Mouse (Mus musculus) layer of hippocampus, postnatal 14 days (tissue): ENCODE data around the gene Leng8. TPM values are rescaled to one million over a fixed set of nuclear protein-coding genes. Genes with fewer than 3 reads are reported as not detected.

ENCODE experiments used
- DNase-seq, 2 experiments: peaks; one replicate each; pipeline ENCODE4 v3.0.0; 2021 to 2022; ENCODE audit warnings: low spot score in 2 of 2, mixed read lengths in 1 of 2
- total RNA-seq, 2 experiments: library from RNA; stranded (reverse); gene quantifications; 2 replicates each; pipeline ENCODE4 v1.2.3; 2021

Gene Leng8
- total RNA-seq, 2 experiments from 2014 or later = 157 to 196 TPM

GRCm38 (mm10) chr7:4125306-4125705 lies 11.5 kb upstream of the Leng8 start:
- no peak for DNase-seq

GRCm38 (mm10) chr7:4126992-4127785 lies 9.7 kb upstream of the Leng8 start:
- no peak for DNase-seq

DNA sequence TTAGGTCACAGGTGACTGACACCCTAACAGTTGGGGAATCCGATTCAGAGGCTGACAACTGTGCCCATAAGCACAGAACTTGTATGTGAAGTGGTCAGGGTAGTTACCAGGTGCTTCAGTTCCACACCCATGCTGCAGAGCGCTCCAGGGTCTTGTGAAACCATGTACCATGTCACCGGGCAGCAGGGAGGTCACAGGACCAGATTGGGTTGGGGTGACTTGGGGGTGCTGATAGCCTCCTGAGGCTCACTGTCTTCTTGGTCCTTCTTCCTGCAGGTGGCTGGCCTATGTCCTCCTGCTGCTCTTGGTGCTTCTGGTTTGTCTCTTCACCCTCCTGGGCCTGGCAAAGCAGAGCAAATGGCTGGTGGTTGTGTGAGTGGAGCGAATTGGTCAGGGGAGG lies 8.9 kb upstream of the Leng8 start:
- no peak for DNase-seq

DNA sequence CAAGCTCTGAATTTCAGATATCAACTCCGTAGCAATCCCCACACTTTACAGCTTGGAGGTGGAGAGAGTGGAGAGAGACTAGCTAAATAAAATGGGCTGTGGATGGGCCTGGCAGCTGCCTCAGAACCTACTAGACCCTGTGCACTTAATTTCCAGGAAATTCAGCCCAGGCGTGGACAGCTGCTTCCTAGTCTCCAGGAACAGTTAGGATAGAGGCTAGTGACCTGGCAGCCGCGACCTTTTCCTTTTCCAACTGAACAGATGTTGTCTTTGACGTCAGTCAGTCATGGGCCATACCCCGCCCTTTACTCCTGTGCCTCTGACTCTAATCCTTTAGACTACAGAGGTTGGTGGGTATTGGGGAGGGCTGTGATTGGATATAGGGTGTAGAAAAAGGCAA lies 8.0 kb upstream of the Leng8 start:
- no peak for DNase-seq

DNA sequence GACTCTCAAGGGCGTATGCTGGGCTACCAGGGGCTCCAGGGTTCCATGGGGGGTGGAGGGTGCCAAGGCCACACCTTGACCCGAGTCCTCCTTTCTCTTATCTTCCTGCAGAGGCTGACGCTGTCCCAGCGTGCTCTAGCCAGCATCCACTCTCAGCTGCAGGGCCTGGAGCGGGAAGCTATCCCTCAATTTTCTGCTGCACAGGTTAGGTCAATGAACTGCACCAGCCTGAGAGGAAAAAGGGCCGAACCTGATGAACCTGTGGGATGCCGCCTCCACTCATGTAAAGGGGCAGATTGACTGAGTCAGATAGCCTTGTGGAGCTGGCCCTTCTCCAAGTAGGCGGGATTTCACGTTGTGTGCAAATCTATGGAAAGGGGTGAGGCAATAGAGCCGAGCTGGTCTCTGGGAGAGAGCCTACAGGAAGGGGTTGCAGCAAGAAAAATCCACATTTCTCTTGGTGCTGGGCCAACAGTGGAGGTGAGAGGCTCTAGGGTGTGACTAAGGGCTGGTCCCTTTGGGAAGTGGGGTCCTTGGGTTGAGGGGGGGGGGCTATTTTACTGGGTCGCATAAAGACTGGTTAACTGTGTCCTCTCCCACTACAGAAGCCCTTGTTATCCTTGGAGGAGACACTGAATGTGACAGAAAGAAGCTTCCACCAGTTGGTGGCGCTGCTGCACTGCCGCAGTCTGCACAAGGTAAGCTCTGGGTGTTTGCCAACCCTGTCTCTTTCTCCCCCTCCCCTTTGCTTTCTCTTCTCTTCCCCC lies 6.0 kb upstream of the Leng8 start:
- peak; percentile 81 to 89 for DNase-seq

DNA sequence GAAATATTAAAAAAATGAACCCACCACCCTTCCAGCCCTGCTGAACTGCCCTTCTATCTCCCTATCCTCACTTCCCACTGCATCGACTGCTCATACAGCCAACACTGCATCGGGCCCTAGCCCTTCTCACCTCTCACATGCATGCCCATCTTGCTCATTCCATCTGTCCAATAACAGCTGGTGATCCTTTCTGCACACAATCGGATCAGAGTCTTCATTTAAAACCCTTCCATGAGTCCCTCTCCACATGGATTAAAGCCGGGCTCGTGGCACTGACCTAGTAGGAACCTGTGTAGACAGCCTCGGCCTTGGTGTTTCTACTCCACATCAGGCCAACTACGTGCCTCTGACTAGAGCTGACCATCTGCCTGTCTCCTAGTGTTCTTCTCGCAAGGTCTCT lies 4.9 kb upstream of the Leng8 start:
- DNase-seq = no peak

DNA sequence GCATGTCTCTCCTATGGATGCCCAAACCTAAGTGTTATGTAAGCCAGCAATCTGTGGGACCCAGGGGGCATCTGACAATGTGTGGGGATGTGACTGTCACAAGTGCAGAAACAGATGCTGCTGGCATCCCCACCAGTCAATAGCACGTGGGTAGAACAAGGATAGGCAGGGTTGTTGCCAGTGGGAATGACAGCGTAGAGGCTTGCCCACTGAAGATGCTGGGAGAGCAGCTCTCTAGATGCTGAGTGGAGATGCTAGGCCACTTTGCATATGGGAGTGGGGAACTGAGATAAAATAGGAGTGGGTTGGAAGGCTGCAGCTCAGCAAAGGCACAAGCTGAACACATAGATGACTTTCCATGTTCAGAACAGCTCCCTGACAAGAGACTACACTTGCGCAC lies 4.3 kb upstream of the Leng8 start:
- peak in 1 of 2 experiments; percentile 73 for DNase-seq

- no peak for DNase-seq
Measured at GRCm38 (mm10) chr7:4132998-4133397, 3.8 kb upstream of the Leng8 start.

DNA sequence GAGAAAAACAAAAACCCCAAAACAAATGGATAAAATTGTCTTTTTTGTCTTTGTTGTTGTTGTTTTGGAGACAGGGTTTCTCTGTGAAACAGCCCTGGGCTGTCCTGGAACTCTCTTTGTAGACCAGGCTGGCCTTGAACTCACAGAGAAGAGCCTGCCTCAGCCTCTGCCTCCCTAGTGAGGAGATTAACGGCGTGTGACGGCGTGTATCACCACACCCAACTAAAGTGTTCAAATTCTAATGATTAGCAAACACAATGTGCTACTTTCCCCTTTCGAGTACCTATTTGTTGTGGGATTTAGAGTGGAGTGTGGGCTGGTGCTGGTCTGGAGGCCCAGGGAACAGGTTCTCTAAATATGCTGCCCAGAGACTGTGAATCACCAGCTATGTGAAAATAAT lies 1.9 kb upstream of the Leng8 start:
- peak in 1 of 2 experiments; percentile 0 for DNase-seq

- peak in 1 of 2 experiments; percentile 54 for DNase-seq
Measured at GRCm38 (mm10) chr7:4136404-4136770, 452 bp upstream of the Leng8 start.

DNA sequence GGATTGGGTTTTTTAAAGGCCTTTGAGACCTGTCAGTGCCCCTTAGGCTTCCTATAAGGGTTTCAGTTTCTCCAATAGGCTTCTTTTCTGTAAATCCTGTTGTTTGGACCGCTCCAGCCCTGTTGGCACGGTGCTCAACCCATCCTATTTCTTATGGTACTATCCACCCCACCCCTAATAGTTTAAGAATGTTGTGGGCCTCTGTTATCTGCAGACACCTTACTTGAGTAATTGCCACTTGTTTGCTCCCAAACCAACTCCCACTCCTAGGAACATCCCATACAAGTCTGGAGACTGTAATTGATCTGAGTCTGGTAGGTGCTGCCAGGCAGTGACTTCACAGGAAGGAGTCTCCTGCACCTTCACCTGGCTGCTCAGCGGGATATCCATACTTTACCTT lies 907 bp downstream of the Leng8 start:
- DNase-seq = peak in 1 of 2 experiments; percentile 3

DNA sequence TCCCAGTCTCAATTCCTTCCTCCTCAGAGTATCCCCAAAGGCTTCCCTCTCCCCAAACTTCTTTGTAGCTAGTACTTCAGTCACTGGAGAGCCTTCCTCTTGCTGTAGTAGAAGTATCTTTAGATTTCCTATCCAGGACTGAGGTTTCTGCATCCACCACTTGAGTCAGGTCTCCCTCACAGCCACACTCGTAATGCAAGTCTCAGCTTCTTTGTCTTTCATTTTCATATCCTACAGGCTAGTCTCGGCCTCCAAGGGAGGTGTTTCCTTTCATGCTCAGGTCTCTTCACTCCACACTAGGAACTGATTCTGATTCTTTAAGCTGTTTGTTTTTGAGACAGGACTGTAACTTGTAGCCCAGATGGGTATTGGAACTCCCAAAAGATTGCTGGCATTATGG lies 1.3 kb downstream of the Leng8 start:
- DNase-seq = no peak

DNA sequence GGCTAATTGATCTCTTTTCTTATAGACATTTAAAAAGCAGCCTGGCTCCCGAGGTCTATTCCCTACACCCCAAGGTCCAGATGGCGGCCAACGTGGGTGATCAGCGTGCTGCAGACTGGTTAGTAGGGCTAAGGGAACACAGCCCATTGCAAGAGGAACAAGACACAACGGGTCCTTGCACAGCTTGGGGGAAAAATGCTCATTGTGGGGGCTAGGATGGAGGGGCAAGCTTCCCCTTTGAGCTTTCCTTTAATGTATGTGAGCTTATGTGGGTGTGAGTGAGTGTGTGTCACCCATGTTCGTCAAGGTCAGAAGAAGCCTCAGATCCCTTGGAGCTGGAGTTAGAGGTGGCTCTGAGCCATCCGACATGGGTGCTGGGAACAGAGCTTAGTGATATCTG lies 1.8 kb downstream of the Leng8 start:
- no peak for DNase-seq

DNA sequence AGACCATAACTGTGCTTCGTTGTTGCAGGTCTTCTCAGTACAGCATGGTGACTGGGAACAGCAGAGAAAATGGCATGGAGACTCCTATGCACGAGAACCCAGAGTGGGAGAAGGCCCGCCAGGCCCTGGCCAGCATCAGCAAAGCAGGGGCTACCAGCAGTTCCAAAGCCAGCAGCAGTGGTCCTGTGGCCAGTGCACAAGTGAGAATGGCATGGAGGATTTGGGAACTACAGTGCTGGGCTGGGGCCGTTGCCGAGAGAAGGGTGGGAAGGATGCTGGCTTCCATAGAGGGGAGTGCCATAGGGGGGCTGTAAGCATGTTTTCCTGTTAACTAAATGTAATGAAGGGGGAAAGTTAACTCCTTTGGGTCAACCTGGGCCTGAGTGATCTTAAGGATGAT lies 2.6 kb downstream of the Leng8 start:
- peak in 1 of 2 experiments; percentile 0 for DNase-seq

- no peak for DNase-seq
Measured at GRCm38 (mm10) chr7:4141648-4142325, 4.9 kb downstream of the Leng8 start.

DNA sequence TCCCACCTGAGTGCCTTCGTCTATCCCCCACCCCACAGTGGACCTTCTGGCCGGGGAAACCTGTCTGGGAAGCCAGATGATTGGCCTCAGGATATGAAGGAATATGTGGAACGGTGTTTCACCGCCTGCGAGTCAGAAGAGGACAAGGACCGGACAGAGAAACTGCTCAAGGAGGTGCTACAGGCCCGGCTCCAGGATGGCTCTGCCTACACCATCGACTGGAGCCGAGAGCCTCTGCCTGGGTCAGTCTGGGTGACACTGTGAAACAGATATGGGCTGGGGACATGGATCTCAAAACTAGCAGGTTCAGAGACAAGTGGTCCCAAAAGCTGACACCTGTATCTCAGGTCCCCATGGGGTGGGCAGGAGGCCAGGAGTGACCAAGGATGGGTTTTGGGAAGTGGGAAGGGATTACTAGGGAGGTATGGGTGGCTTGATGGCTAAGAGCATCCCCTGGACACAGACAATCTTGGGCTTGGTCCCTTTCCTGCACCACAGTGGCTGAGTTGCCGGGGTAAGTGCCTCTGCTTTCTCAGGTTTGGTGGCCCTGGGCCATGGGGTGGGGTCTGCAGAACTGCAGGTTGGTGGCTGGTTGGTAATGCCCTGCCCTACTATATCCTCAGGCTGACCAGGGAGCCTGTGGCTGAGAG lies 6.1 kb downstream of the Leng8 start:
- no peak for DNase-seq

GRCm38 (mm10) chr7:4143506-4143905 lies 6.7 kb downstream of the Leng8 start:
- no peak for DNase-seq

DNA sequence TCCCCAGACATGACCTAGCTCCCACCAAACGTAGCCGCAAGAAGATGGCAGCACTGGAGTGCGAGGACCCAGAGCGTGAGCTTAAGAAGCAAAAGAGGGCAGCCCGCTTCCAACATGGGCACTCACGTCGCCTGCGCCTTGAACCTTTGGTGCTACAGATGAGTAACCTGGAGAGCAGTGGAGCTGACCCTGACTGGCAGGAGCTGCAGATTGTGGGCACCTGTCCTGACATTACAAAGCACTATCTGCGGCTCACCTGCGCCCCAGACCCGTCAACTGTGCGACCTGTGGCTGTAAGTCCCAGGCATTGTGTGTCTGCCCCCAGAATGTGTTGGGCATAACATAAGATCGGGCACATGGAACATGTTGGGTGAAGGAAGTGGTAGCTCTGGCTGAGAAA lies 7.2 kb downstream of the Leng8 start:
- no peak for DNase-seq

DNA sequence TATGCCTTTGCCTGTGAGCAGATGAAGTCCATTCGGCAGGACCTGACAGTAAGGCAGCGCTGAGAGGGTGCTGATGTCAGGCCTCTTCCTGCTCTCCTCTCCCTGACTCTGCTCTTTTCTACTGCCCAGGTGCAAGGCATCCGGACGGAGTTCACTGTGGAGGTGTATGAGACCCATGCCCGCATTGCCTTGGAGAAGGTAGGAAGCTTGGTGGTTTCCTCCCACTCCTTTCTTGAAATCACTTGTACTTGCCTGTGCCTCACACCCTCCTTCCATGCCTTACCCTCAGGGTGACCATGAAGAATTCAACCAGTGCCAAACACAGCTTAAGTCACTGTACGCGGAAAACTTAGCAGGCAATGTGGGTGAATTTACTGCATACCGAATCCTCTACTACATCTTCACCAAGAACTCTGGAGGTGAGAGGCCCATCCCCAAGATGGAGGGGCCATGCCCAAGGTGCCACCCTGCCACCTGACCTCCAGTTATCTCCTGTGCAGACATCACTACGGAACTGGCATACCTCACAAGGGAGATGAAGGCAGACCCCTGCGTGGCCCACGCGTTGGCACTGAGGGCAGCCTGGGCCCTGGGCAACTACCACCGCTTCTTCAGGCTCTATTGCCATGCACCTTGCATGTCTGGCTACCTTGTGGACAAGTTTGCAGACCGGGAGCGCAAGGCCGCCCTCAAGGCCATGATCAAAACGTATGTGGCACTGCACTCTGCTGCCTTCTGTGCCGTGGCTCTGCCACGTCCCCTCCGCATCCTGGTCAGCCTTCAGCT lies 8.1 kb downstream of the Leng8 start:
- DNase-seq = no peak

DNA sequence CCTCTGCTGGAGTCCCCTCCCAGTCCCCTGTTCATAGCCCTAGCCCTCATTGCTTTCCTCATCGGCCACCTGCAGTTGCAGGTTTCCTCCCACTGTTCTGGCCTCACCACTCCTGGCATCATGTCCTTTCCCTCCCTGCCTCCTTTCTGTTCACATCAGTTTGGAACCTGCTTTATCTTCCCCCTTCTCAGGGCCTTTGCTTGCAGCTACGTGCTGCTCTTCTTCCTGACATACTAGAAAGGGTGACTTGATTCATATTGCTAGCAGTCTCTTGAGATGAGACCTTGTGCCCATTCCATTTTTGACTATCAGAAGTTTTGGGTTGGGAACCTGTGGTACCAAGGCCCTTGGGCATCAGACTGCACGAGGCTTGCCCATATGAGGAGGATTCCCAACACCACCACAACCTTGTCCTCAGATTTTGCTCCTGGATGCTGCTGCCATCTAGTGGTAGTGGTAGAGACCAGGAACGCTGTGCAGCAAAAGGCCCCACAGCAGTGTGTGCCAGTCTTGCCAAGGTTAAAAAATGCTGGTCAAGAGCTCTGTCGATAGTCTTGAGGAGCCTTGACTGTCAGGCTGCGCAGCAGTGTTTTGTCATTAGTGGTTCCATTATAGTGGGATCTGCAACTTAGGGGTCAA lies 8.8 kb downstream of the Leng8 start:
- no peak for DNase-seq
